8 mouse cellular contexts compared by ENCODE assay signal in genomic region chr2:165992270-165993172, GRCm38 (mm10). TPM values are rescaled to one million over a fixed set of nuclear protein-coding genes. Genes with fewer than 3 reads are reported as not detected.
DNase-seq lines count a peak whose midpoint lies in the region; ATAC-seq lines count a peak whose summit lies in the region.

Gene Ncoa3, plus strand, starts transcription at chr2:165992636.

- H3K9me3 ChIP-seq in hindbrain, embryonic 11.5 days (ENCODE audit: control insufficient read depth, low read length) = no peaks in the 10 kb centered on the region

- no peaks in the 10 kb centered on the region for H3K27me3 ChIP-seq in hindbrain, embryonic 11.5 days (ENCODE audit: control insufficient read depth, insufficient read depth, low read length)

- ATAC-seq in hindbrain, embryonic 11.5 days (ENCODE audit: low FRiP score) = peak; percentile 93

- WGBS in hindbrain, embryonic 11.5 days = 3% methylated on average over 65 of the region's 103 CpGs

- H3K4me3 ChIP-seq in hindbrain, embryonic 11.5 days (ENCODE audit: low read depth, low read length) = peak within 1 kb of the TSS; percentile 95

- H3K4me2 ChIP-seq in hindbrain, embryonic 11.5 days (replicated peaks; ENCODE audit: low read depth, low read length) = peak within 1 kb of the TSS; percentile 79

- peak; percentile 63 for DNase-seq in MEL-GATA-1-ER (ENCODE audit: extremely low read depth, low read depth)
- peak; percentile 87 for DNase-seq in cerebellum, adult 9-10 months
- peak; percentile 52 to 91 for DNase-seq in frontal cortex, adult 2 months (ENCODE audit: extremely low spot score in 1 of 2, low spot score in 1 of 2)
- peak; percentile 99 for DNase-seq in hindbrain, embryonic 11.5 days (ENCODE audit: low spot score)
- DNase-seq in layer of hippocampus, postnatal 10 days (ENCODE audit: low spot score in 2 of 2) = peak; percentile 87 to 93
- peak; percentile 95 for DNase-seq in lung, postnatal 10 days
- peak; percentile 93 for DNase-seq in ovary, postnatal 36 days (ENCODE audit: low spot score)
- peak; percentile 94 for DNase-seq in thymus, postnatal 25 days

- H3K9ac ChIP-seq in hindbrain, embryonic 11.5 days (ENCODE audit: low read depth, low read length) = peak within 1 kb of the TSS; percentile 96

- H3K27ac ChIP-seq in hindbrain, embryonic 11.5 days (ENCODE audit: low read depth, low read length) = peak within 1 kb of the TSS; percentile 83

- H3K36me3 ChIP-seq in hindbrain, embryonic 11.5 days (ENCODE audit: control insufficient read depth, insufficient read depth, low read length) = no peaks in the 10 kb centered on the region

- H3K4me1 ChIP-seq in hindbrain, embryonic 11.5 days (replicated peaks; ENCODE audit: control insufficient read depth, insufficient read depth, low read length) = 0 out of 2 replicates have a peak, but pooled peaks cover 3% of the 10 kb centered on the region

RNA-seq across cellular contexts. Expression of gene Ncoa3, which starts in this region (rescaled TPM):
- 33.5 and 34.2 TPM in 2 replicates for polyA plus RNA-seq in frontal cortex, adult 2 months (2012; rRNA removed)
- polyA plus RNA-seq in hindbrain, embryonic 11.5 days (2014; fragmentation: Nextera tagmentation; extraction: Ambion mirVana) = 16.7 and 17.1 TPM in 2 replicates
- total RNA-seq in layer of hippocampus, postnatal 10 days (2021) = 10 to 100 TPM; 30.7 to 33.5 TPM

Comparison
In these comparisons a context has a peak if more than half of its experiments do, and no peak if none do; other contexts are left out.
1. Peak in every context shown above with its lines: DNase-seq, ATAC-seq, H3K4me3 ChIP-seq and H3K27ac ChIP-seq.